Mouse (Mus musculus): ENCODE data around the gene Endod1. TPM values are rescaled to one million over a fixed set of nuclear protein-coding genes. Genes with fewer than 3 reads are reported as not detected.

Gene Endod1
- total RNA-seq, 1 experiment from 2014 or later, result 14.0 TPM

GRCm38 (mm10) chr9:14316618-14317017 lies 64.7 kb downstream of the Endod1 start:
- no peak for DNase-seq

DNA sequence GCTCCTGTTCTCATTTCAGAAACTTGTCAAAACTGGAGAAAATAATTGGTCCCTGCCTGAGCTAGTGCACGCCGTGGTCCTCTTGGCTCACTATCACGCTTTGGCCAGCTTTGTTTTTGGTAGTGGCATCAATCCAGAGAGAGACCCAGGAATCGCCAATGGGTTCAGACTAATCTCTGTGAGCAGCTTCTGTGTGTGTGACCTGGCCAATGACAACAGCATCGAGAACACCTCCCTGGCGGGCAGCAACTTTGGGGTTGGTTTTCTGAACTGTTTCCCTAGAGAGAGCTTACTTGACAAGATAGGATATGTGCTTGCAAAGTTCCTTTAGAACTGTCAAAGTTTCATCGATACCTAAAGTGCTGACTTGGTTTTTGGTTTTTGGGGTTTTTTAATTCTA lies 66.8 kb downstream of the Endod1 start:
- DNase-seq, result no peak

DNA sequence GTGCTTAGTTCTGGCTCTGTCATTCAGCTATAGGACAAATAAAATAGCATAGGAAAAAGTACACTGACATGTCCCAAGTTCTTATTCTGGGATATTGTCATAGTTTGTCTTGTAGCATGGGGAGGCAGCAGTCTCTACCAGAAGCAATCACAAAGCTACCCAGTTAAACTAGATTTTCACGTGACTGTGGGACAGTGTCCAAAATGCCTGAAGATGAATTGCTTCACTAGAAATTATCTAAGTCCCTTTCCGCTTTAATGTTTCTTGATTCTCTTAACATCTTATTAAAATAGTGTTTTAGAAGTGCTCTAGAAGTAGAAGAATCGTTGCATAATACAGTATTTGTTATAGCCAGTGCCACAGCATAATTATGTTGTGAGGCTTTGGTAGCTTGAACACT lies 67.3 kb downstream of the Endod1 start:
- DNase-seq, result no peak

- no peak for DNase-seq
Measured at GRCm38 (mm10) chr9:14307341-14307740, 74.0 kb downstream of the Endod1 start.

- no peak for DNase-seq
Measured at GRCm38 (mm10) chr9:14304262-14304968, 76.9 kb downstream of the Endod1 start.

Other genes with a start within 250 kb of the Endod1 start
- gene Sesn3, start 106.4 kb downstream of the Endod1 start, total RNA-seq (2021), result 43.2 and 75.5 TPM in 2 replicates
- 0.73 TPM in 1 of 2 replicates, not detected in the other for gene Kdm4d, start 119.0 kb upstream of the Endod1 start, total RNA-seq (2021)
- gene Cwc15, start 119.1 kb upstream of the Endod1 start, total RNA-seq (2021), result 130 and 135 TPM in 2 replicates

Data from adrenal gland, postnatal 25 days (tissue).